Mouse (Mus musculus): ENCODE results near the gene Gja5. TPM values are rescaled to one million over a fixed set of nuclear protein-coding genes. Genes with fewer than 3 reads are reported as not detected.
"Not testable (repeated sequence)": the region's sequence is repeated elsewhere in the genome, so short reads cannot be mapped to it uniquely, and the experiment has no call there.

The Gja5 gene
- polyA plus RNA-seq, 1 experiment from 2014 or later: 1.2 TPM

- Histone ChIP-seq H3K9me3 (ENCODE audit: control insufficient read depth, low read length) (no peaks in the 10 kb centered on the region), H3K4me2 (ENCODE audit: low read depth, low read length) (no peak overlapping the region), H3K4me1 (ENCODE audit: control insufficient read depth, insufficient read depth, low read length) (no peaks in the 10 kb centered on the region), H3K27ac (ENCODE audit: low read depth, low read length) (no peak overlapping the region), H3K36me3 (ENCODE audit: control insufficient read depth, insufficient read depth, low read length) (no peaks in the 10 kb centered on the region), H3K9ac (replicated peaks; ENCODE audit: low read depth, low read length) (no peak overlapping the region), H3K4me3 (ENCODE audit: low read depth, low read length) (no peak overlapping the region), H3K27me3 (ENCODE audit: control insufficient read depth, insufficient read depth, low read length) (no peaks in the 10 kb centered on the region)
- ATAC-seq (ENCODE audit: low read depth): no peak
- WGBS: 94% methylated on average over 4 of the region's 4 CpGs
These were observed 155.6 kb downstream of the Gja5 start for GRCm38 (mm10) chr3:97060119-97060518.

- Histone ChIP-seq H3K27ac (ENCODE audit: low read depth, low read length) (no peak overlapping the region), H3K36me3 (ENCODE audit: control insufficient read depth, insufficient read depth, low read length) (no peaks in the 10 kb centered on the region), H3K4me2 (ENCODE audit: low read depth, low read length) (no peak overlapping the region), H3K27me3 (ENCODE audit: control insufficient read depth, insufficient read depth, low read length) (no peaks in the 10 kb centered on the region), H3K4me1 (ENCODE audit: control insufficient read depth, insufficient read depth, low read length) (no peaks in the 10 kb centered on the region), H3K4me3 (ENCODE audit: low read depth, low read length) (no peak overlapping the region), H3K9ac (replicated peaks; ENCODE audit: low read depth, low read length) (no peak overlapping the region), H3K9me3 (ENCODE audit: control insufficient read depth, low read length) (no peaks in the 10 kb centered on the region)
- 88% methylated on average over 5 of the region's 5 CpGs for WGBS
- ATAC-seq (ENCODE audit: low read depth): no peak
These were observed 158.3 kb downstream of the Gja5 start for GRCm38 (mm10) chr3:97062814-97063213.

GRCm38 (mm10) chr3:97064046-97064445 lies 159.6 kb downstream of the Gja5 start:
- Histone ChIP-seq H3K4me3 (ENCODE audit: low read depth, low read length) (no peak overlapping the region), H3K9me3 (ENCODE audit: control insufficient read depth, low read length) (no peaks in the 10 kb centered on the region), H3K4me1 (ENCODE audit: control insufficient read depth, insufficient read depth, low read length) (no peaks in the 10 kb centered on the region), H3K36me3 (ENCODE audit: control insufficient read depth, insufficient read depth, low read length) (no peaks in the 10 kb centered on the region), H3K27me3 (ENCODE audit: control insufficient read depth, insufficient read depth, low read length) (no peaks in the 10 kb centered on the region), H3K9ac (replicated peaks; ENCODE audit: low read depth, low read length) (no peak overlapping the region), H3K4me2 (ENCODE audit: low read depth, low read length) (no peak overlapping the region), H3K27ac (ENCODE audit: low read depth, low read length) (no peak overlapping the region)
- ATAC-seq (ENCODE audit: low read depth): no peak
- WGBS: 58% methylated on average over 6 of the region's 6 CpGs

- not testable (repeated sequence) for H3K4me1 ChIP-seq (ENCODE audit: control insufficient read depth, insufficient read depth, low read length); H3K27me3 ChIP-seq (ENCODE audit: control insufficient read depth, insufficient read depth, low read length); H3K9me3 ChIP-seq (ENCODE audit: control insufficient read depth, low read length); ATAC-seq (ENCODE audit: low read depth); H3K4me3 ChIP-seq (ENCODE audit: low read depth, low read length); H3K4me2 ChIP-seq (ENCODE audit: low read depth, low read length); H3K36me3 ChIP-seq (ENCODE audit: control insufficient read depth, insufficient read depth, low read length); H3K27ac ChIP-seq (ENCODE audit: low read depth, low read length); H3K9ac ChIP-seq (replicated peaks; ENCODE audit: low read depth, low read length)
- 95% methylated on average over 7 of the region's 7 CpGs for WGBS
These were observed 165.1 kb downstream of the Gja5 start for GRCm38 (mm10) chr3:97069589-97069988.

GRCm38 (mm10) chr3:97071916-97072315 lies 167.4 kb downstream of the Gja5 start:
- not testable (repeated sequence) for H3K27ac ChIP-seq (ENCODE audit: low read depth, low read length); H3K9me3 ChIP-seq (ENCODE audit: control insufficient read depth, low read length); H3K4me1 ChIP-seq (ENCODE audit: control insufficient read depth, insufficient read depth, low read length); H3K9ac ChIP-seq (replicated peaks; ENCODE audit: low read depth, low read length); H3K36me3 ChIP-seq (ENCODE audit: control insufficient read depth, insufficient read depth, low read length); H3K27me3 ChIP-seq (ENCODE audit: control insufficient read depth, insufficient read depth, low read length); H3K4me3 ChIP-seq (ENCODE audit: low read depth, low read length); ATAC-seq (ENCODE audit: low read depth); H3K4me2 ChIP-seq (ENCODE audit: low read depth, low read length)
- WGBS: 68% methylated on average over 9 of the region's 9 CpGs

GRCm38 (mm10) chr3:97072361-97072760 lies 167.9 kb downstream of the Gja5 start:
- WGBS: 68% methylated on average over 5 of the region's 5 CpGs
- H3K27me3 ChIP-seq (ENCODE audit: control insufficient read depth, insufficient read depth, low read length); ATAC-seq (ENCODE audit: low read depth); H3K4me2 ChIP-seq (ENCODE audit: low read depth, low read length); H3K36me3 ChIP-seq (ENCODE audit: control insufficient read depth, insufficient read depth, low read length); H3K27ac ChIP-seq (ENCODE audit: low read depth, low read length); H3K9ac ChIP-seq (replicated peaks; ENCODE audit: low read depth, low read length); H3K9me3 ChIP-seq (ENCODE audit: control insufficient read depth, low read length); H3K4me1 ChIP-seq (ENCODE audit: control insufficient read depth, insufficient read depth, low read length); H3K4me3 ChIP-seq (ENCODE audit: low read depth, low read length): not testable (repeated sequence)

GRCm38 (mm10) chr3:97075744-97076350 lies 171.4 kb downstream of the Gja5 start:
- H3K4me2 ChIP-seq (ENCODE audit: low read depth, low read length); H3K27me3 ChIP-seq (ENCODE audit: control insufficient read depth, insufficient read depth, low read length); H3K9me3 ChIP-seq (ENCODE audit: control insufficient read depth, low read length); ATAC-seq (ENCODE audit: low read depth); H3K4me3 ChIP-seq (ENCODE audit: low read depth, low read length); H3K4me1 ChIP-seq (ENCODE audit: control insufficient read depth, insufficient read depth, low read length); H3K9ac ChIP-seq (replicated peaks; ENCODE audit: low read depth, low read length); H3K27ac ChIP-seq (ENCODE audit: low read depth, low read length); H3K36me3 ChIP-seq (ENCODE audit: control insufficient read depth, insufficient read depth, low read length): not testable (repeated sequence)
- WGBS: 18% methylated on average over 2 of the region's 11 CpGs

GRCm38 (mm10) chr3:97076412-97076811 lies 171.9 kb downstream of the Gja5 start:
- H3K4me3 ChIP-seq (ENCODE audit: low read depth, low read length): no peak overlapping the region
- no peak overlapping the region for H3K9ac ChIP-seq (replicated peaks; ENCODE audit: low read depth, low read length)
- 57% methylated on average over 6 of the region's 6 CpGs for WGBS
- no peak overlapping the region for H3K27ac ChIP-seq (ENCODE audit: low read depth, low read length)
- no peak for ATAC-seq (ENCODE audit: low read depth)
- no peak overlapping the region for H3K4me2 ChIP-seq (ENCODE audit: low read depth, low read length)
- no peaks in the 10 kb centered on the region for H3K36me3 ChIP-seq (ENCODE audit: control insufficient read depth, insufficient read depth, low read length)
- H3K4me1 ChIP-seq (ENCODE audit: control insufficient read depth, insufficient read depth, low read length): no peaks in the 10 kb centered on the region
- no peaks in the 10 kb centered on the region for H3K27me3 ChIP-seq (ENCODE audit: control insufficient read depth, insufficient read depth, low read length)
- H3K9me3 ChIP-seq (ENCODE audit: control insufficient read depth, low read length): no peaks in the 10 kb centered on the region

- Histone ChIP-seq H3K27me3 (ENCODE audit: control insufficient read depth, insufficient read depth, low read length) (no peaks in the 10 kb centered on the region), H3K9ac (replicated peaks; ENCODE audit: low read depth, low read length) (no peak overlapping the region), H3K4me3 (ENCODE audit: low read depth, low read length) (no peak overlapping the region), H3K4me2 (ENCODE audit: low read depth, low read length) (no peak overlapping the region), H3K27ac (ENCODE audit: low read depth, low read length) (no peak overlapping the region), H3K9me3 (ENCODE audit: control insufficient read depth, low read length) (no peaks in the 10 kb centered on the region), H3K4me1 (ENCODE audit: control insufficient read depth, insufficient read depth, low read length) (no peaks in the 10 kb centered on the region), H3K36me3 (ENCODE audit: control insufficient read depth, insufficient read depth, low read length) (no peaks in the 10 kb centered on the region)
- ATAC-seq (ENCODE audit: low read depth): no peak
- 54% methylated on average over 4 of the region's 4 CpGs for WGBS
These were observed 173.9 kb downstream of the Gja5 start for GRCm38 (mm10) chr3:97078436-97078835.
